Mouse (Mus musculus) frontal cortex, postnatal 36 days (tissue): ENCODE measurements around the gene Kmt2a.

Experiments used
- DNase-seq, 2 experiments: peaks; one replicate each; pipeline ENCODE4 v3.0.0; 2022; ENCODE audit warnings: low spot score in 2 of 2

Gene Kmt2a

GRCm38 (mm10) chr9:44881221-44881871 lies at the start of gene Kmt2a:
Gene Kmt2a (minus strand): TSS chr9:44881296.
- DNase-seq, result peak; percentile 97 to 99

- DNase-seq, result no peak
These were observed 40.4 kb upstream of the Kmt2a start for GRCm38 (mm10) chr9:44921543-44921942.

- DNase-seq, result no peak
These were observed 40.0 kb upstream of the Kmt2a start for GRCm38 (mm10) chr9:44921123-44921468.

- peak; percentile 87 to 93 for DNase-seq
These were observed 39.5 kb upstream of the Kmt2a start, which contains the start of gene Atp5l for GRCm38 (mm10) chr9:44920374-44921122. Gene Atp5l (minus strand): TSS chr9:44920742.

GRCm38 (mm10) chr9:44919606-44920005 lies 38.5 kb upstream of the Kmt2a start:
- DNase-seq, result no peak

- DNase-seq, result peak in 1 of 2 experiments; percentile 48
These were observed 35.1 kb upstream of the Kmt2a start for GRCm38 (mm10) chr9:44916196-44916595.

GRCm38 (mm10) chr9:44914706-44915105 lies 33.6 kb upstream of the Kmt2a start:
- DNase-seq, result no peak

- DNase-seq, result no peak
These were observed 30.3 kb upstream of the Kmt2a start for GRCm38 (mm10) chr9:44911365-44911764.

GRCm38 (mm10) chr9:44905620-44906019 lies 24.5 kb upstream of the Kmt2a start:
- peak; percentile 79 to 87 for DNase-seq

- peak; percentile 85 to 88 for DNase-seq
These were observed 23.9 kb upstream of the Kmt2a start for GRCm38 (mm10) chr9:44904964-44905363.

GRCm38 (mm10) chr9:44903856-44904255 lies 22.8 kb upstream of the Kmt2a start:
- no peak for DNase-seq

GRCm38 (mm10) chr9:44900402-44900801 lies 19.3 kb upstream of the Kmt2a start:
- DNase-seq, result no peak

GRCm38 (mm10) chr9:44899716-44900115 lies 18.6 kb upstream of the Kmt2a start:
- DNase-seq, result no peak

- no peak for DNase-seq
These were observed 15.9 kb upstream of the Kmt2a start for GRCm38 (mm10) chr9:44897024-44897423.

- DNase-seq, result no peak
These were observed 11.6 kb upstream of the Kmt2a start for GRCm38 (mm10) chr9:44892664-44893063.

- no peak for DNase-seq
These were observed 10.1 kb upstream of the Kmt2a start for GRCm38 (mm10) chr9:44891210-44891609.

GRCm38 (mm10) chr9:44890122-44890521 lies 9.0 kb upstream of the Kmt2a start:
- no peak for DNase-seq

GRCm38 (mm10) chr9:44888114-44888624 lies 7.1 kb upstream of the Kmt2a start:
- DNase-seq, result no peak

- peak; percentile 57 to 66 for DNase-seq
These were observed 2.0 kb upstream of the Kmt2a start for GRCm38 (mm10) chr9:44882981-44883569.

- DNase-seq, result peak; percentile 24 to 51
These were observed 1.4 kb upstream of the Kmt2a start for GRCm38 (mm10) chr9:44882436-44882980.

GRCm38 (mm10) chr9:44881941-44882435 lies 892 bp upstream of the Kmt2a start:
- peak; percentile 69 to 74 for DNase-seq
